Mouse (Mus musculus) myocyte (in vitro differentiated cells): ENCODE results near the gene Ntrk2. TPM values are rescaled to one million over a fixed set of nuclear protein-coding genes. Genes with fewer than 3 reads are reported as not detected.

Source experiments
- H3K27me3 ChIP-seq: one replicate; pipeline ENCODE4 v1.6.1; 2011; ENCODE audit not compliant: control insufficient read depth, insufficient read depth, insufficient read length
- H3K36me3 ChIP-seq: one replicate; pipeline ENCODE4 v1.6.1; 2011; ENCODE audit not compliant: control insufficient read depth, insufficient read depth
- H3K4me2 ChIP-seq: one replicate; pipeline ENCODE4 v1.6.1; 2011; ENCODE audit warnings: low read depth, control low read depth
- H3K4me3 ChIP-seq: one replicate; pipeline ENCODE4 v1.5.1; 2011; ENCODE audit warnings: mild to moderate bottlenecking, control low read depth, moderate library complexity
- H3K79me2 ChIP-seq: one replicate; pipeline ENCODE4 v1.6.1; 2011; ENCODE audit not compliant: control insufficient read depth, insufficient read depth
- H3ac ChIP-seq: one replicate; pipeline ENCODE4 v1.6.1; 2011; ENCODE audit not compliant: control insufficient read depth, insufficient read length
- CEBPB ChIP-seq: IDR thresholded peaks from 2 replicates; pipeline ENCODE4 v1.6.1; 2011; ENCODE audit warnings: mild to moderate bottlenecking, moderate library complexity; ENCODE audit not compliant: poor library complexity, insufficient read depth, severe bottlenecking
- E2F4 ChIP-seq: IDR thresholded peaks from one replicate; pipeline ENCODE4 v1.6.1; 2011; ENCODE audit warnings: mild to moderate bottlenecking, control low read depth, moderate library complexity; ENCODE audit not compliant: insufficient read depth
- MAX ChIP-seq: IDR thresholded peaks from one replicate; pipeline ENCODE4 v1.6.1; 2011; ENCODE audit warnings: low read depth, mild to moderate bottlenecking, control low read depth
- MYOD1 ChIP-seq, 3 experiments: IDR thresholded peaks; one replicate each; pipeline ENCODE4 v1.6.1; 2011; ENCODE audit warnings: control low read depth in 2 of 3, low read depth in 2 of 3, mild to moderate bottlenecking in 2 of 3, moderate library complexity in 1 of 3; ENCODE audit not compliant: insufficient read length in 2 of 3, control insufficient read depth in 1 of 3
- MYOG ChIP-seq, 3 experiments: IDR thresholded peaks; one replicate each; pipeline ENCODE4 v1.6.1; 2011; ENCODE audit warnings: control low read depth in 2 of 3, low read depth in 2 of 3, mild to moderate bottlenecking in 2 of 3; ENCODE audit not compliant: insufficient read length in 2 of 3, control insufficient read depth in 1 of 3, insufficient read depth in 1 of 3
- POLR2A ChIP-seq: IDR thresholded peaks from one replicate; pipeline ENCODE4 v1.6.1; 2011; ENCODE audit warnings: low read depth, mild to moderate bottlenecking, control low read depth, moderate library complexity; ENCODE audit not compliant: insufficient read length
- POLR2AphosphoS2 ChIP-seq: IDR thresholded peaks from one replicate; pipeline ENCODE4 v1.6.1; 2011; ENCODE audit warnings: low read depth, control low read depth; ENCODE audit not compliant: insufficient read length
- REST ChIP-seq: IDR thresholded peaks from one replicate; pipeline ENCODE4 v1.6.1; 2011; ENCODE audit warnings: mild to moderate bottlenecking, control low read depth, moderate library complexity; ENCODE audit not compliant: insufficient read depth, insufficient read length
- SRF ChIP-seq: IDR thresholded peaks from one replicate; pipeline ENCODE4 v1.6.1; 2011; ENCODE audit warnings: low read depth; ENCODE audit not compliant: control insufficient read depth, insufficient read length
- TCF12 ChIP-seq: IDR thresholded peaks from one replicate; pipeline ENCODE4 v1.6.1; 2011; ENCODE audit warnings: mild to moderate bottlenecking, control low read depth; ENCODE audit not compliant: poor library complexity, insufficient read depth, severe bottlenecking
- TCF3 ChIP-seq: IDR thresholded peaks from one replicate; pipeline ENCODE4 v1.6.1; 2011; ENCODE audit warnings: low read depth, control low read depth; ENCODE audit not compliant: insufficient read length
- USF1 ChIP-seq: IDR thresholded peaks from one replicate; pipeline ENCODE4 v1.6.1; 2011; ENCODE audit warnings: low read depth, mild to moderate bottlenecking, control low read depth, moderate library complexity
- polyA plus RNA-seq: library from polyadenylated mRNA; unstranded; fragments of >200 nt; fragmentation: generic; extraction: Trizol; gene quantifications from one replicate; pipeline ENCODE4 v1.2.1, GENCODE M21; 2012; ENCODE audit warnings: missing spikeins

Ntrk2 gene
- polyA plus RNA-seq, 1 experiment, result not detected

DNA sequence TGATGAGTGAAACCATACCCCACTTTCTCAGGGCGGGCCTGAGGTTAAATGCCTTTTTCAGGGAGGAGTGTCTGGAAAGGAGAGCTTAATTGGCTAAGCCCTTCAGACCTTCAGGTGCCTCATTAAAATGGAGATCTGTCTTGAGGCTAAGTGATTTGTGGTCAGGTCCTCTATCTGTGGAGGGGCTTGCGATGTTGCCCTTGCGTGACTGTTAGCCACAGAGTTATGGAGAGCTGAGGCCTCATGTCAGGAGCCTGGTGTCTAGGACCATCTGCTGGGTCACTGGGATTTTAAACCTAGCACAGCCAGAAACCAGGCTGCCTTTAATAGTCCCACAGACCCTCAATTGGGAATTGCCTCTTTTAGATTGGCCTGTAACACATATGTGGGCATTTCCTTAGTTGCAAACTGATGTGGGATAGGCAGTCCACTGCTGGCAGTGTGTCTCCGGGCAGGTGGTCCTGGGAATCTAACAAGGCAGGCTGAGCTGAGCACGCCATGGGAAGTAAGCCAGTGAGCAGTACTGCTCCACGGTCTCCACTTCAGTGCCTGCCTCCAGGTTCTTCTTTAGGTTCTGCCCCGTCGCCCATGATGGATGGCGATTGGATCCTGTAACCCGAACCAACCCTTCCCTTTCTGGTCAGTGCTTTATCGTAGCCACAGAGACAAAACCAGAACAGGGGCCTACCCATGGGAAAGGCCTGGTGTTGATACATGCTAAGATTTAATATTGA lies 152.0 kb downstream of the Ntrk2 start:
- no peaks in the 10 kb centered on the region for H3K36me3 ChIP-seq
- no peaks in the 10 kb centered on the region for H3K27me3 ChIP-seq
- no peak for TF ChIP-seq CEBPB
- no peak for TF ChIP-seq USF1
- no peak for TF ChIP-seq TCF12
- TF ChIP-seq POLR2AphosphoS2, result no peak
- TF ChIP-seq SRF, result no peak
- TF ChIP-seq POLR2A, result no peak
- TF ChIP-seq REST, result no peak
- TF ChIP-seq TCF3, result no peak
- TF ChIP-seq MYOG (IDR thresholded peaks at IDR 0.05; ENCODE audit: control insufficient read depth in 1 of 3, insufficient read depth in 1 of 3, insufficient read length in 2 of 3, low read depth in 2 of 3), result no peak
- TF ChIP-seq E2F4, result no peak
- TF ChIP-seq MAX, result no peak
- TF ChIP-seq MYOD1 (IDR thresholded peaks at IDR 0.05; ENCODE audit: control insufficient read depth in 1 of 3, insufficient read length in 2 of 3, low read depth in 2 of 3), result no peak
- no peak overlapping the region for H3K4me2 ChIP-seq
- H3K4me3 ChIP-seq, result no peak overlapping the region
- H3ac ChIP-seq, result no peak overlapping the region
- no peaks in the 10 kb centered on the region for H3K79me2 ChIP-seq

GRCm38 (mm10) chr13:58960321-58960720 lies 154.0 kb downstream of the Ntrk2 start:
- no peak for TF ChIP-seq SRF
- no peak for TF ChIP-seq TCF3
- no peak for TF ChIP-seq CEBPB
- H3K4me3 ChIP-seq, result no peak overlapping the region
- no peak overlapping the region for H3K4me2 ChIP-seq
- no peak overlapping the region for H3ac ChIP-seq
- H3K79me2 ChIP-seq, result no peaks in the 10 kb centered on the region
- H3K27me3 ChIP-seq, result no peaks in the 10 kb centered on the region
- H3K36me3 ChIP-seq, result no peaks in the 10 kb centered on the region

DNA sequence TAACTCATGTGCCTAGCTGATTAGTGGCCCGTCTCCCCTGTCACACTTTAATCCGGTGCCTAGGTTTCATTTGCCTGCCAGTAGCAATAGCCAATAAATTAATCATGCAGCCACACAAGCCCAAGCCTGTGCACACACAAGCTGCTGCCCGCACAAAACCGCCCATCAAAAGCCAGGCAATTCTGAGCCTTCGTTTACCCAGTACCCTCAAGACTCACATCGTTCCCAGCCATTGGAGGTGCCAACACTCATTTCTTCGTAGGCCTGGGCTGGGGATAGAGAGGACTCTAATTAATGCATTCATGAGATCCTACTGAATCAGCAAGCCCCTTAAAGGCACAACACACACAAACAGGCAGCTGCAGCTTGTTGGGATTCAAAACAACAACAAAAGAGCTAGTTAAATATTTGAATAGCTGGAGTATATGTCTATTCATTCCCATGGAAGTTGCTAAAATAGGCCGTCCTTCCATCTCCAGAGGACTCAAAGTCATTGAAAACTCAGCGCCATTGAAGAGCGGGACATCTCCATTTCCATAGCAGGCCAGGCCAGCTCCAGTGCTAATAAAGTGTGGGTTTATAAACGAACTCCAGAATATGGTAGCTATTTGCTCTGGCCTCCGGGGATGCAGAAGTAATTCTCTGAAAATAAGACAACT lies 158.5 kb downstream of the Ntrk2 start:
- Histone ChIP-seq H3K4me2 (no peak overlapping the region), H3K4me3 (no peak overlapping the region), H3ac (no peak overlapping the region), H3K27me3 (no peaks in the 10 kb centered on the region), H3K36me3 (no peaks in the 10 kb centered on the region), H3K79me2 (no peaks in the 10 kb centered on the region)
- no peak for TF ChIP-seq USF1
- no peak for TF ChIP-seq E2F4
- TF ChIP-seq POLR2AphosphoS2, result no peak
- no peak for TF ChIP-seq CEBPB
- no peak for TF ChIP-seq TCF12
- TF ChIP-seq POLR2A, result no peak

DNA sequence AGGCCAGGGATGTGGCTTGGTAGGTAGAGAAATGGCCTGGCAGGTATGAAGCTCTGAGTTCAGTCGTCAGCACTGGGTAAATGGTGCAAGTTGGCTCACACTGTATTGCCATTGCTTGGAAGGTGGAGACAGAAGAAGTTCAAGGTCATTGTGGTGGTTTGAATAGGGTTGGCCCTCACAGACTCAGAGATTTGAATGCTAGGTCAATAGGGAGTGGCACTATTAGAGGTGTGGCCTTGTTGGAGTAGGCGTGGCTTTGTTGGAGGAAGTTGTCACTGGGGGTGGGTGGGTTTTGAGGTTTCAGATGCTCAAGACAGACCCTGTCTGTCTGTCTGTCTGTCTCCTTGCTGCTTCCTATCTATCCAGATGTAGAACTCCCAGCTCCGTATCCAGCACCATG lies 159.5 kb downstream of the Ntrk2 start:
- Histone ChIP-seq H3K4me2 (no peak overlapping the region), H3ac (no peak overlapping the region), H3K27me3 (no peaks in the 10 kb centered on the region), H3K79me2 (no peaks in the 10 kb centered on the region), H3K36me3 (no peaks in the 10 kb centered on the region), H3K4me3 (no peak overlapping the region)
- TF ChIP-seq E2F4, result no peak

GRCm38 (mm10) chr13:58966466-58966865 lies 160.1 kb downstream of the Ntrk2 start:
- no peak overlapping the region for H3ac ChIP-seq
- no peaks in the 10 kb centered on the region for H3K27me3 ChIP-seq
- H3K4me2 ChIP-seq, result no peak overlapping the region
- TF ChIP-seq SRF, result no peak
- no peak for TF ChIP-seq TCF3
- no peak for TF ChIP-seq TCF12
- TF ChIP-seq MAX, result no peak
- TF ChIP-seq USF1, result no peak
- TF ChIP-seq POLR2AphosphoS2, result no peak
- no peaks in the 10 kb centered on the region for H3K79me2 ChIP-seq
- H3K36me3 ChIP-seq, result no peaks in the 10 kb centered on the region
- no peak overlapping the region for H3K4me3 ChIP-seq

- H3K4me3 ChIP-seq, result no peak overlapping the region
- H3K36me3 ChIP-seq, result no peaks in the 10 kb centered on the region
- no peaks in the 10 kb centered on the region for H3K79me2 ChIP-seq
- no peak overlapping the region for H3K4me2 ChIP-seq
- H3ac ChIP-seq, result no peak overlapping the region
- TF ChIP-seq SRF (no peak), MYOD1 (IDR thresholded peaks at IDR 0.05; ENCODE audit: control insufficient read depth in 1 of 3, insufficient read length in 2 of 3, low read depth in 2 of 3) (no peak), CEBPB (no peak), POLR2A (no peak), REST (no peak), E2F4 (no peak), TCF3 (no peak), USF1 (no peak), POLR2AphosphoS2 (no peak), MAX (no peak), TCF12 (no peak)
- H3K27me3 ChIP-seq, result no peaks in the 10 kb centered on the region
Measured at GRCm38 (mm10) chr13:58968168-58968567, 161.8 kb downstream of the Ntrk2 start.
